In the genomic region with DNA sequence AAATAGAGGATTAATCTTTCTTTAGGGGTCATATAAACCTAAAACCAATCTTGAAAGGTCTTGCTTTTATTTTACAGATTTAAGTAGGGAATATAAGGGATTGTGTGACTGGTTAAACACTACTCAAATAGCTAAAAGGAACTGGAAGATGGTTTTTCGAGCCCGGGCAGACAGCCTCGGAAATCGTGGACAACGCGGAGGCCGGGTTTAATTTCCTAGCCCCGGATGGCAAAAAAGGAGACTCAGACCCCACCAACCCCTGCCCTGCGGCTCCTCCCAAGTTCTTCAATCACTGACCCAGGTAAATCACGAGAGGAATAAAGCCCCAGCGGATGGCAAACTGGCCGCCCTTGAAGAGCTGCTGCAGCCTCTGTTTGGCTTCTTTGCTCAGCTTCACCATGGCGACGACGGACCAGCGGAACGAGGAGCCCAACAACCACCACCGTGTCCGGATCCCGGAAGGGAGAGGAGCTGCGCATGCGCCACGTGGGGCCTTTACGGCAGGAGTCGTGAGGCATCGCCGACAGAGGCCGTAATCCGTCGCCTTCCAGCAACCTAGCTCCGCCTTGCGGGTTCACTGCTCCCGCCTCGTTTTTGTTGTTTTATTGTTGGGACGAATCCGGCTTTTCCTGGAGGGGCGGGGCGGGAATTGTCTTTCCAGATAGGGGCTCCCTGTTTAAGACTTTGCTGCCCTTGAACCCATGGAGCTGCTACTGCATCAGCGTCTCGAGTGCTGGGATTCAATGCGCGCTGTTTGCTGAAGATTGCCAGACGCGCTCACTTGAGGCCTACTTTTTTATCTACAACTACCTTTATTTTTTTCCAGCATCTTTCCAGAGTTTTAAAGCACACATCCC, we compare ENCODE assay signal across 8 mouse cellular contexts. TPM values are rescaled to one million over a fixed set of nuclear protein-coding genes. Genes with fewer than 3 reads are reported as not detected.
DNase-seq lines count a peak whose midpoint lies in the region; ATAC-seq lines count a peak whose summit lies in the region.

A gene (minus strand): TSS at position 488 of the 857 bp plus-strand sequence.

- peaks cover 10% of the 10 kb centered on the region for H3K4me1 ChIP-seq in forebrain, embryonic 14.5 days (ENCODE audit: control insufficient read depth, insufficient read depth, low read length)
- H3K4me1 ChIP-seq in neural tube, embryonic 15.5 days: peaks cover 21% of the 10 kb centered on the region

- H3K4me3 ChIP-seq in forebrain, embryonic 14.5 days (ENCODE audit: low read depth, low read length): peak within 1 kb of the TSS; percentile 58
- peak within 1 kb of the TSS; percentile 80 for H3K4me3 ChIP-seq in neural tube, embryonic 15.5 days (replicated peaks)

- H3K36me3 ChIP-seq in forebrain, embryonic 14.5 days (ENCODE audit: control insufficient read depth, insufficient read depth, low read length): peaks cover 15% of the 10 kb centered on the region
- peaks cover 9% of the 10 kb centered on the region for H3K36me3 ChIP-seq in neural tube, embryonic 15.5 days

- H3K27ac ChIP-seq in forebrain, embryonic 14.5 days (ENCODE audit: low read depth, low read length): peak within 1 kb of the TSS; percentile 83
- H3K27ac ChIP-seq in neural tube, embryonic 15.5 days (replicated peaks): peak within 1 kb of the TSS; percentile 90

- under 1% methylated on average over 44 of the region's 44 CpGs for WGBS in forebrain, embryonic 14.5 days
- under 1% methylated on average over 44 of the region's 44 CpGs for WGBS in neural tube, embryonic 15.5 days

- peak within 1 kb of the TSS; percentile 78 for H3K4me2 ChIP-seq in forebrain, embryonic 14.5 days (ENCODE audit: low read length)
- H3K4me2 ChIP-seq in neural tube, embryonic 15.5 days: peak within 1 kb of the TSS; percentile 70

- peak within 1 kb of the TSS; percentile 67 for H3K9ac ChIP-seq in forebrain, embryonic 14.5 days (ENCODE audit: low read length)
- peak within 1 kb of the TSS; percentile 82 for H3K9ac ChIP-seq in neural tube, embryonic 15.5 days (replicated peaks)

- no peaks in the 10 kb centered on the region for H3K9me3 ChIP-seq in forebrain, embryonic 14.5 days (replicated peaks; ENCODE audit: control insufficient read depth, low read length)
- no peaks in the 10 kb centered on the region for H3K9me3 ChIP-seq in neural tube, embryonic 15.5 days (replicated peaks)

- DNase-seq in ES-CJ7 (ENCODE audit: low read depth, low spot score): peak; percentile 99
- peak; percentile 95 for DNase-seq in cerebellum, adult 11 months
- peak; percentile 99 for DNase-seq in forebrain, embryonic 14.5 days (ENCODE audit: low spot score)
- peak; percentile 96 to 97 for DNase-seq in heart, postnatal 14 days
- peak; percentile 96 for DNase-seq in layer of hippocampus, adult 11-12 months (ENCODE audit: low spot score)
- DNase-seq in lung, adult 18-20 months: peak; percentile 97 to 98
- peak; percentile 98 for DNase-seq in testis, postnatal 14 days (ENCODE audit: low spot score)

- peak; percentile 95 for ATAC-seq in forebrain, embryonic 14.5 days
- peak; percentile 93 for ATAC-seq in neural tube, embryonic 15.5 days (ENCODE audit: low FRiP score)

- H3K27me3 ChIP-seq in forebrain, embryonic 14.5 days (replicated peaks; ENCODE audit: control insufficient read depth, insufficient read depth, low read length): no peaks in the 10 kb centered on the region
- H3K27me3 ChIP-seq in neural tube, embryonic 15.5 days (replicated peaks): no peaks in the 10 kb centered on the region

- intact Hi-C loops in heart, postnatal 14 days (cut with DNase I): no loop called here

RNA-seq across cellular contexts. Expression of the gene that starts here (rescaled TPM):
- 95.2 and 120 TPM in 2 replicates for polyA plus RNA-seq in forebrain, embryonic 14.5 days (2014; fragmentation: Nextera tagmentation; extraction: Ambion mirVana)
- total RNA-seq in heart, postnatal 14 days (2021): 100 to 1,000 TPM in 1 of 2 experiments, 10 to 100 TPM in 1; 96.8 to 105 TPM
- polyA plus RNA-seq in neural tube, embryonic 15.5 days (2015; fragmentation: Nextera tagmentation; extraction: Ambion mirVana): 90.5 and 92.8 TPM in 2 replicates

Comparison
In these comparisons a context has a peak if more than half of its experiments do, and no peak if none do; other contexts are left out.
1. Peak in every context shown above with its lines: DNase-seq, ATAC-seq, H3K4me3 ChIP-seq and H3K27ac ChIP-seq.